Mouse (Mus musculus) MEL (cell line): ENCODE measurements around the gene Ppp1r3g. TPM values are rescaled to one million over a fixed set of nuclear protein-coding genes. Genes with fewer than 3 reads are reported as not detected.

Experiments used
- DNase-seq: peaks from one replicate; pipeline ENCODE4 v3.0.0; 2011; ENCODE audit warnings: low read depth, low spot score
- H3K27ac ChIP-seq: 2 replicates; pipeline ENCODE4 v1.5.1; 2012; ENCODE audit warnings: low read depth, mild to moderate bottlenecking, control low read depth, low read length, moderate library complexity; ENCODE audit not compliant: control insufficient read depth
- H3K27me3 ChIP-seq, 2 experiments: fragments of 150-350 bp in 1 of 2; sonication (generic) in 1 of 2; 2 replicates each; pipeline ENCODE4 v1.6.1; 2012; ENCODE audit warnings: low read length in 2 of 2, mild to moderate bottlenecking in 2 of 2, improper control_type of control experiment in 1 of 2, moderate library complexity in 1 of 2; ENCODE audit not compliant: insufficient read depth in 2 of 2, control insufficient read depth in 1 of 2
- H3K36me3 ChIP-seq, 2 experiments: 2 replicates each; pipeline ENCODE4 v1.6.1; 2012 to 2014; ENCODE audit warnings: low read length in 2 of 2, improper control_type of control experiment in 1 of 2, inconsistent platforms in 1 of 2, mild to moderate bottlenecking in 1 of 2; ENCODE audit not compliant: insufficient read depth in 2 of 2, control insufficient read depth in 1 of 2
- H3K4me1 ChIP-seq, 2 experiments: fragments of 150-350 bp in 1 of 2; sonication (generic) in 1 of 2; 2 replicates each; pipeline ENCODE4 v1.6.1; 2012; ENCODE audit warnings: low read length in 2 of 2, improper control_type of control experiment in 1 of 2, mild to moderate bottlenecking in 1 of 2; ENCODE audit not compliant: insufficient read depth in 2 of 2, control insufficient read depth in 1 of 2
- H3K4me3 ChIP-seq, 2 experiments: fragments of 150-350 bp in 1 of 2; sonication (generic) in 1 of 2; 2 replicates each; pipeline ENCODE4 v1.5.1; 2012; ENCODE audit warnings: low read depth in 2 of 2, low read length in 2 of 2, mild to moderate bottlenecking in 2 of 2, moderate library complexity in 2 of 2, control low read depth in 1 of 2, improper control_type of control experiment in 1 of 2; ENCODE audit not compliant: control insufficient read depth in 1 of 2, insufficient read depth in 1 of 2
- H3K79me2 ChIP-seq: 2 replicates; pipeline ENCODE4 v1.6.1; 2012; ENCODE audit warnings: mild to moderate bottlenecking, low read length, moderate library complexity; ENCODE audit not compliant: control insufficient read depth, poor library complexity, insufficient read depth
- H3K9ac ChIP-seq: 2 replicates; pipeline ENCODE4 v1.6.1; 2012; ENCODE audit warnings: low read depth, mild to moderate bottlenecking, control low read depth, low read length, moderate library complexity; ENCODE audit not compliant: control insufficient read depth, poor library complexity, severe bottlenecking
- H3K9me3 ChIP-seq: fragments of 150-350 bp; sonication (generic); replicated peaks from 2 replicates; pipeline ENCODE4 v1.6.1; 2012; ENCODE audit warnings: mild to moderate bottlenecking, low read length, improper control_type of control experiment, moderate library complexity; ENCODE audit not compliant: insufficient read depth
- BHLHE40 ChIP-seq: IDR thresholded peaks from 2 replicates; pipeline ENCODE4 v1.6.1; 2012; ENCODE audit warnings: low read depth, mild to moderate bottlenecking, inconsistent platforms, low read length, improper control_type of control experiment, borderline replicate concordance
- CHD1 ChIP-seq: IDR thresholded peaks from 2 replicates; pipeline ENCODE4 v1.6.1; 2012; ENCODE audit warnings: low read depth, mild to moderate bottlenecking, inconsistent platforms, low read length, improper control_type of control experiment
- CHD2 ChIP-seq: IDR thresholded peaks from 2 replicates; pipeline ENCODE4 v1.6.1; 2011; ENCODE audit warnings: low read length, improper control_type of control experiment
- CTCF ChIP-seq, 3 experiments: IDR thresholded peaks in 2 of 3; conservative IDR thresholded peaks in 1 of 3; 2 replicates each; pipeline ENCODE4 v1.5.1; 2011 to 2012; ENCODE audit warnings: low read length in 3 of 3, low read depth in 2 of 3, mild to moderate bottlenecking in 2 of 3, improper control_type of control experiment in 1 of 3, inconsistent platforms in 1 of 3, mixed read lengths in 1 of 3, moderate library complexity in 1 of 3; ENCODE audit not compliant: control insufficient read depth in 1 of 3, insufficient read depth in 1 of 3, poor library complexity in 1 of 3, severe bottlenecking in 1 of 3
- EP300 ChIP-seq, 2 experiments: IDR thresholded peaks; 2 replicates each; pipeline ENCODE4 v1.6.1; 2011; ENCODE audit warnings: improper control_type of control experiment in 2 of 2, low read length in 2 of 2, low read depth in 1 of 2, mild to moderate bottlenecking in 1 of 2
- ETS1 ChIP-seq: IDR thresholded peaks from 2 replicates; pipeline ENCODE4 v1.6.1; 2012; ENCODE audit warnings: low read depth, mild to moderate bottlenecking, inconsistent platforms, low read length, improper control_type of control experiment, moderate library complexity
- GABPA ChIP-seq: IDR thresholded peaks from 2 replicates; pipeline ENCODE4 v1.6.1; 2012; ENCODE audit warnings: low read depth, mild to moderate bottlenecking, inconsistent platforms, low read length, improper control_type of control experiment, moderate library complexity
- HCFC1 ChIP-seq: IDR thresholded peaks from 2 replicates; pipeline ENCODE4 v1.6.1; 2012; ENCODE audit warnings: low read depth, mild to moderate bottlenecking, inconsistent platforms, low read length, improper control_type of control experiment, moderate library complexity
- MAFK ChIP-seq: IDR thresholded peaks from 2 replicates; pipeline ENCODE4 v1.6.1; 2011; ENCODE audit warnings: low read depth, mild to moderate bottlenecking, low read length, improper control_type of control experiment, borderline replicate concordance
- MAZ ChIP-seq: IDR thresholded peaks from 2 replicates; pipeline ENCODE4 v1.6.1; 2012; ENCODE audit warnings: low read depth, mild to moderate bottlenecking, inconsistent platforms, low read length, improper control_type of control experiment
- MYB ChIP-seq: IDR thresholded peaks from 2 replicates; pipeline ENCODE4 v1.6.1; 2011; ENCODE audit warnings: mild to moderate bottlenecking, low read depth, low read length, improper control_type of control experiment
- MYC ChIP-seq: IDR thresholded peaks from 2 replicates; pipeline ENCODE4 v1.6.1; 2011; ENCODE audit warnings: low read depth, mild to moderate bottlenecking, low read length, improper control_type of control experiment, moderate library complexity
- NELFE ChIP-seq: IDR thresholded peaks from 2 replicates; pipeline ENCODE4 v1.6.1; 2011; ENCODE audit warnings: low read depth, low read length, improper control_type of control experiment
- NRF1 ChIP-seq: IDR thresholded peaks from 2 replicates; pipeline ENCODE4 v1.6.1; 2014; ENCODE audit warnings: low read depth, mild to moderate bottlenecking, inconsistent platforms, low read length, improper control_type of control experiment, moderate library complexity; ENCODE audit not compliant: poor library complexity, insufficient read depth, severe bottlenecking
- POLR2A ChIP-seq, 2 experiments: IDR thresholded peaks; 2 replicates each; pipeline ENCODE4 v1.6.1; 2011 to 2012; ENCODE audit warnings: low read length in 2 of 2, mild to moderate bottlenecking in 2 of 2, control low read depth in 1 of 2, improper control_type of control experiment in 1 of 2, low read depth in 1 of 2, moderate library complexity in 1 of 2; ENCODE audit not compliant: control insufficient read depth in 1 of 2, insufficient read depth in 1 of 2, poor library complexity in 1 of 2
- RCOR1 ChIP-seq: IDR thresholded peaks from 2 replicates; pipeline ENCODE4 v1.6.1; 2012; ENCODE audit warnings: low read depth, mild to moderate bottlenecking, inconsistent platforms, low read length, improper control_type of control experiment
- SMC3 ChIP-seq: IDR thresholded peaks from 2 replicates; pipeline ENCODE4 v1.6.1; 2011; ENCODE audit warnings: low read depth, low read length, improper control_type of control experiment
- TAL1 ChIP-seq: IDR thresholded peaks from 2 replicates; pipeline ENCODE4 v1.6.1; 2012; ENCODE audit warnings: mild to moderate bottlenecking, inconsistent platforms, low read length, moderate library complexity, mixed read lengths
- UBTF ChIP-seq: IDR thresholded peaks from 2 replicates; pipeline ENCODE4 v1.6.1; 2012; ENCODE audit warnings: low read depth, mild to moderate bottlenecking, inconsistent platforms, low read length, improper control_type of control experiment, moderate library complexity, borderline replicate concordance; ENCODE audit not compliant: insufficient read depth
- USF1 ChIP-seq: IDR thresholded peaks from 2 replicates; pipeline ENCODE4 v1.6.1; 2014; ENCODE audit warnings: low read depth, mild to moderate bottlenecking, inconsistent platforms, low read length, improper control_type of control experiment, moderate library complexity
- USF2 ChIP-seq, 2 experiments: IDR thresholded peaks; 2 replicates each; pipeline ENCODE4 v1.6.1; 2011 to 2012; ENCODE audit warnings: improper control_type of control experiment in 2 of 2, low read length in 2 of 2, borderline replicate concordance in 1 of 2, inconsistent platforms in 1 of 2, low read depth in 1 of 2, mild to moderate bottlenecking in 1 of 2; ENCODE audit not compliant: insufficient read depth in 1 of 2
- ZC3H11A ChIP-seq: IDR thresholded peaks from 2 replicates; pipeline ENCODE4 v1.6.1; 2012; ENCODE audit warnings: low read depth, mild to moderate bottlenecking, inconsistent platforms, low read length, improper control_type of control experiment
- ZKSCAN1 ChIP-seq: IDR thresholded peaks from 2 replicates; pipeline ENCODE4 v1.6.1; 2012; ENCODE audit warnings: low read depth, mild to moderate bottlenecking, inconsistent platforms, low read length, improper control_type of control experiment, moderate library complexity
- ZNF384 ChIP-seq: IDR thresholded peaks from 2 replicates; pipeline ENCODE4 v1.6.1; 2012; ENCODE audit warnings: low read depth, mild to moderate bottlenecking, inconsistent platforms, low read length, improper control_type of control experiment
- polyA plus RNA-seq, 2 experiments: library from polyadenylated mRNA; stranded (reverse) in 1 of 2; unstranded in 1 of 2; fragments of >175 nt in 1 of 2; fragments of >200 nt in 1 of 2; gene quantifications; 2 replicates each; pipeline versions ENCODE4 v1.2.1 to v1.2.4; 2012; ENCODE audit warnings: low replicate concordance in 2 of 2, low read depth in 1 of 2; ENCODE audit not compliant: insufficient read length in 2 of 2, insufficient read depth in 1 of 2, missing spikeins in 1 of 2
- total RNA-seq: library from RNA; depleted of rRNA; stranded (reverse); fragments of 300-350 nt; gene quantifications from 2 replicates; pipeline ENCODE4 v1.2.3, GENCODE M21; 2012

The Ppp1r3g gene
- total and polyA plus RNA-seq, 3 experiments, result not detected

GRCm38 (mm10) chr13:35969431-35969721 is 10.7 kb downstream of the Ppp1r3g start:
- Histone ChIP-seq H3K79me2 (no peaks in the 10 kb centered on the region), H3K9me3 (no peaks in the 10 kb centered on the region), H3K9ac (no peak overlapping the region), H3K27ac (no peak overlapping the region), H3K27me3 (no peaks in the 10 kb centered on the region), H3K4me1 (no peaks in the 10 kb centered on the region), H3K4me3 (no peak overlapping the region), H3K36me3 (no peaks in the 10 kb centered on the region)
- no peak for DNase-seq
- TF ChIP-seq ZC3H11A (no peak), ZKSCAN1 (no peak), NELFE (no peak), EP300 (IDR thresholded peaks at IDR 0.05; ENCODE audit: low read depth in 1 of 2, low read length in 2 of 2) (no peak), BHLHE40 (no peak), SMC3 (no peak), MYB (no peak), NRF1 (no peak), POLR2A (IDR thresholded peaks at IDR 0.05; ENCODE audit: control insufficient read depth in 1 of 2, insufficient read depth in 1 of 2, low read depth in 1 of 2, low read length in 2 of 2, poor library complexity in 1 of 2) (no peak), MYC (no peak), MAZ (no peak), USF1 (no peak), CHD1 (no peak), USF2 (IDR thresholded peaks at IDR 0.05; ENCODE audit: borderline replicate concordance in 1 of 2, insufficient read depth in 1 of 2, low read depth in 1 of 2, low read length in 2 of 2) (no peak), MAFK (no peak), GABPA (no peak), CHD2 (no peak), RCOR1 (no peak)

GRCm38 (mm10) chr13:35969829-35970228 is 11.2 kb downstream of the Ppp1r3g start:
- TF ChIP-seq NELFE, result no peak
- TF ChIP-seq UBTF, result no peak
- TF ChIP-seq MAFK, result no peak
- no peak for TF ChIP-seq TAL1
- TF ChIP-seq CHD1, result no peak
- TF ChIP-seq ZNF384, result no peak
- TF ChIP-seq ETS1, result no peak
- TF ChIP-seq HCFC1, result no peak
- no peak for TF ChIP-seq CTCF (IDR thresholded peaks at IDR 0.05 in 2 of 3, conservative IDR thresholded peaks at IDR 0.05 in 1 of 3; ENCODE audit: control insufficient read depth in 1 of 3, insufficient read depth in 1 of 3, low read depth in 2 of 3, low read length in 3 of 3, poor library complexity in 1 of 3, severe bottlenecking in 1 of 3)
- Histone ChIP-seq H3K9me3 (no peaks in the 10 kb centered on the region), H3K9ac (no peak overlapping the region), H3K4me3 (no peak overlapping the region), H3K79me2 (no peaks in the 10 kb centered on the region), H3K27ac (no peak overlapping the region), H3K36me3 (no peaks in the 10 kb centered on the region), H3K27me3 (no peaks in the 10 kb centered on the region), H3K4me1 (no peaks in the 10 kb centered on the region)
- no peak for DNase-seq
